Comparison of ENCODE assay signal across 24 mouse cellular contexts in the genomic region with DNA sequence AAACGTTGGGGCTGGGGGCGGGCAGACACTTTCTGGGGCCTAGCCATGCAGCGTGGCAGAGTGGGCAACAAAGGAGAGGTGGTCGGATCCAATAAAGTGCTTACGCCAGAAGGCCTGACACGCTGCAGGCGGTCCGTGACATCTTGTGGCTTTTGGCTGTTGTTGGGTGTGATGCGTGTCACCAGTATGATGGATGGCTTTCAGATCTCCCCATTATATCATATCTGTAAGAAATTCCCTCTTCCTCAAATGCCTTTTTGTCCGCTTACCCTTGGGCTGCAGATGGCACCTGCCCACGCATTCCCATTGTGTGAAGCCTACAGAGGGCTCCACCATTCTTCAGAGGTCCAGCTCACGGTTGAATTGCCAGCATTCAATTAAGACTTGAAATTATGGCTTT. TPM values are rescaled to one million over a fixed set of nuclear protein-coding genes. Genes with fewer than 3 reads are reported as not detected.
DNase-seq lines count a peak whose midpoint lies in the region; ATAC-seq and TF ChIP-seq lines count a peak whose summit lies in the region.
"Had no signal": no experiment of that assay in that cellular context is flagged by ENCODE, and none has a peak within 500 bp of the region (broad histone marks: within the 10 kb centered on the region; RNA-seq: fewer than 3 reads in every experiment).

No protein-coding gene starts in this region.

- no peak for TF ChIP-seq CTCF in hindbrain, postnatal 0 days (IDR thresholded peaks at IDR 0.05; ENCODE audit: low read depth)

- H3K27me3 ChIP-seq in hindbrain, embryonic 11.5 days (ENCODE audit: control insufficient read depth, insufficient read depth, low read length), result no peaks in the 10 kb centered on the region
- H3K27me3 ChIP-seq in hindbrain, postnatal 0 days (ENCODE audit: insufficient read depth, low read length), result no peaks in the 10 kb centered on the region
- no peaks in the 10 kb centered on the region for H3K27me3 ChIP-seq in midbrain, embryonic 10.5 days (ENCODE audit: low read depth, poor library complexity, severe bottlenecking)
- H3K27me3 ChIP-seq in midbrain, embryonic 15.5 days (replicated peaks), result no peaks in the 10 kb centered on the region
- H3K27me3 ChIP-seq in hindbrain, embryonic 15.5 days, result no peaks in the 10 kb centered on the region
- H3K27me3 ChIP-seq: embryonic facial prominence, embryonic 15.5 days; forebrain, embryonic 12.5 days; heart, embryonic 15.5 days had no signal

- H3K9ac ChIP-seq in hindbrain, embryonic 11.5 days (ENCODE audit: low read depth, low read length), result no peak overlapping the region
- no peak overlapping the region for H3K9ac ChIP-seq in hindbrain, postnatal 0 days (replicated peaks; ENCODE audit: low read length)
- H3K9ac ChIP-seq in midbrain, embryonic 15.5 days, result no peak overlapping the region
- no peak overlapping the region for H3K9ac ChIP-seq in hindbrain, embryonic 15.5 days
- H3K9ac ChIP-seq: embryonic facial prominence, embryonic 15.5 days; forebrain, embryonic 12.5 days; heart, embryonic 15.5 days had no signal

- H3K4me1 ChIP-seq in hindbrain, embryonic 11.5 days (replicated peaks; ENCODE audit: control insufficient read depth, insufficient read depth, low read length), result 0 out of 2 replicates have a peak, but pooled peaks cover 2% of the 10 kb centered on the region
- H3K4me1 ChIP-seq in hindbrain, postnatal 0 days (ENCODE audit: insufficient read depth, low read length), result no peaks in the 10 kb centered on the region
- peaks cover 29% of the 10 kb centered on the region for H3K4me1 ChIP-seq in midbrain, embryonic 10.5 days
- peaks cover 9% of the 10 kb centered on the region for H3K4me1 ChIP-seq in midbrain, embryonic 15.5 days
- 0 out of 2 replicates have a peak, but pooled peaks cover 5% of the 10 kb centered on the region for H3K4me1 ChIP-seq in hindbrain, embryonic 15.5 days (replicated peaks)
- H3K4me1 ChIP-seq: embryonic facial prominence, embryonic 15.5 days; heart, embryonic 15.5 days had no signal

- H3K27ac ChIP-seq in hindbrain, embryonic 11.5 days (ENCODE audit: low read depth, low read length), result peak overlapping the region; percentile 55; the same call in 1 of the 2 replicates
- no peak overlapping the region for H3K27ac ChIP-seq in hindbrain, postnatal 0 days
- H3K27ac ChIP-seq in midbrain, embryonic 10.5 days (replicated peaks), result peak overlapping the region; percentile 28; the same call in 1 of the 2 replicates
- no peak overlapping the region for H3K27ac ChIP-seq in midbrain, embryonic 15.5 days
- no peak overlapping the region for H3K27ac ChIP-seq in hindbrain, embryonic 15.5 days (replicated peaks)
- H3K27ac ChIP-seq: embryonic facial prominence, embryonic 15.5 days; forebrain, embryonic 12.5 days; heart, adult 2 months; heart, embryonic 15.5 days had no signal

- H3K4me2 ChIP-seq in hindbrain, embryonic 11.5 days (replicated peaks; ENCODE audit: low read depth, low read length), result no peak overlapping the region
- H3K4me2 ChIP-seq in hindbrain, postnatal 0 days (ENCODE audit: low read depth, low read length), result no peak overlapping the region
- no peak overlapping the region for H3K4me2 ChIP-seq in midbrain, embryonic 15.5 days
- no peak overlapping the region for H3K4me2 ChIP-seq in hindbrain, embryonic 15.5 days
- H3K4me2 ChIP-seq: embryonic facial prominence, embryonic 15.5 days; forebrain, embryonic 12.5 days; heart, embryonic 11.5 days; heart, embryonic 15.5 days had no signal

- DNase-seq in cerebellum, postnatal 10 days, result peak; percentile 11 to 19
- DNase-seq in cerebellum, adult 11 months, result no peak
- DNase-seq in hindbrain, embryonic 11.5 days (ENCODE audit: low spot score), result peak; percentile 60
- no peak for DNase-seq in hindbrain, postnatal 0 days (ENCODE audit: low spot score)
- no peak for DNase-seq in midbrain, embryonic 10.5 days (ENCODE audit: low spot score)
- no peak for DNase-seq in left cerebral cortex, adult 11 months (ENCODE audit: low spot score)
- DNase-seq: adrenal gland, postnatal 10 days; B cell, adult 2 months; cerebellum, adult 11-12 months; cerebellum, adult 9-10 months; cerebellum, postnatal 36 days; gastrocnemius, postnatal 14 days; heart, adult 2 months; heart, postnatal 14 days had no signal

- peak; percentile 84 for ATAC-seq in hindbrain, embryonic 11.5 days (ENCODE audit: low FRiP score)
- no peak for ATAC-seq in hindbrain, postnatal 0 days
- ATAC-seq in midbrain, embryonic 15.5 days (replicated peaks), result no peak
- ATAC-seq in hindbrain, embryonic 15.5 days (ENCODE audit: low FRiP score, low read depth), result 0 out of 2 replicates have a peak, but pooled peaks have one; percentile 48
- ATAC-seq: CD4-positive, CD25-positive, alpha-beta regulatory T cell, adult 4 months; forebrain, embryonic 16.5 days had no signal

- no peak overlapping the region for H3K4me3 ChIP-seq in hindbrain, embryonic 11.5 days (ENCODE audit: low read depth, low read length)
- H3K4me3 ChIP-seq in hindbrain, postnatal 0 days (ENCODE audit: low read length), result no peak overlapping the region
- no peak overlapping the region for H3K4me3 ChIP-seq in midbrain, embryonic 10.5 days
- no peak overlapping the region for H3K4me3 ChIP-seq in midbrain, embryonic 15.5 days
- no peak overlapping the region for H3K4me3 ChIP-seq in hindbrain, embryonic 15.5 days
- H3K4me3 ChIP-seq: embryonic facial prominence, embryonic 15.5 days; erythroblast, embryonic 14.5 days; forebrain, embryonic 12.5 days; heart, adult 2 months; heart, embryonic 15.5 days had no signal

- H3K9me3 ChIP-seq in hindbrain, embryonic 11.5 days (ENCODE audit: control insufficient read depth, low read length), result no peaks in the 10 kb centered on the region
- no peaks in the 10 kb centered on the region for H3K9me3 ChIP-seq in hindbrain, postnatal 0 days (ENCODE audit: low read length)
- no peaks in the 10 kb centered on the region for H3K9me3 ChIP-seq in midbrain, embryonic 10.5 days (replicated peaks)
- no peaks in the 10 kb centered on the region for H3K9me3 ChIP-seq in midbrain, embryonic 15.5 days
- H3K9me3 ChIP-seq in hindbrain, embryonic 15.5 days, result no peaks in the 10 kb centered on the region
- H3K9me3 ChIP-seq: embryonic facial prominence, embryonic 15.5 days; forebrain, embryonic 12.5 days; heart, embryonic 15.5 days had no signal

- WGBS in hindbrain, embryonic 11.5 days, result 57% methylated on average over 12 of the region's 12 CpGs
- 60% methylated on average over 12 of the region's 12 CpGs for WGBS in hindbrain, postnatal 0 days
- 83% methylated on average over 12 of the region's 12 CpGs for WGBS in midbrain, embryonic 10.5 days
- WGBS in midbrain, embryonic 15.5 days, result 71% methylated on average over 12 of the region's 12 CpGs
- WGBS in hindbrain, embryonic 15.5 days, result 47% methylated on average over 12 of the region's 12 CpGs

- H3K36me3 ChIP-seq in hindbrain, embryonic 11.5 days (ENCODE audit: control insufficient read depth, insufficient read depth, low read length), result no peaks in the 10 kb centered on the region
- no peaks in the 10 kb centered on the region for H3K36me3 ChIP-seq in hindbrain, postnatal 0 days (ENCODE audit: insufficient read depth, low read length)
- no peaks in the 10 kb centered on the region for H3K36me3 ChIP-seq in midbrain, embryonic 10.5 days
- H3K36me3 ChIP-seq in midbrain, embryonic 15.5 days (replicated peaks), result no peaks in the 10 kb centered on the region
- no peaks in the 10 kb centered on the region for H3K36me3 ChIP-seq in hindbrain, embryonic 15.5 days
- H3K36me3 ChIP-seq: embryonic facial prominence, embryonic 15.5 days; forebrain, embryonic 12.5 days; G1E; heart, embryonic 15.5 days had no signal

RNA-seq across cellular contexts. Expression of gene Epha4, which starts 25.1 kb away (rescaled TPM):
- polyA plus RNA-seq in hindbrain, embryonic 11.5 days (2014; fragmentation: Nextera tagmentation; extraction: Ambion mirVana), result 25.9 and 28.0 TPM in 2 replicates
- total RNA-seq in hindbrain, postnatal 0 days (2014; rRNA removed), result 88.1 and 107 TPM in 2 replicates
- 34.2 and 36.0 TPM in 2 replicates for polyA plus RNA-seq in hindbrain, postnatal 0 days (2015; fragmentation: Nextera tagmentation; extraction: Ambion mirVana)
- polyA plus RNA-seq in midbrain, embryonic 10.5 days (2016; fragmentation: Nextera tagmentation; extraction: Ambion mirVana), result 17.1 and 22.9 TPM in 2 replicates
- polyA plus RNA-seq in midbrain, embryonic 15.5 days (2015; fragmentation: Nextera tagmentation; extraction: Ambion mirVana), result 33.0 and 38.5 TPM in 2 replicates
- polyA plus RNA-seq in hindbrain, embryonic 15.5 days (2015; fragmentation: Nextera tagmentation; extraction: Ambion mirVana), result 37.9 and 49.8 TPM in 2 replicates
- polyA plus RNA-seq: erythroblast, embryonic 14.5 days; G1E had no signal

Comparison
In these comparisons a context has a peak if more than half of its experiments do, and no peak if none do; other contexts are left out.
1. DNase-seq: peak in cerebellum, postnatal 10 days (2 of 2) and hindbrain, embryonic 11.5 days (single experiment); none in cerebellum, adult 11 months (single experiment), hindbrain, postnatal 0 days (single experiment), midbrain, embryonic 10.5 days (single experiment) and left cerebral cortex, adult 11 months (single experiment).
2. ATAC-seq: peak in hindbrain, embryonic 11.5 days (single experiment) and hindbrain, embryonic 15.5 days (single experiment); none in hindbrain, postnatal 0 days (single experiment) and midbrain, embryonic 15.5 days (single experiment).
3. H3K27ac ChIP-seq: peak in hindbrain, embryonic 11.5 days (single experiment) and midbrain, embryonic 10.5 days (single experiment); none in hindbrain, postnatal 0 days (single experiment), midbrain, embryonic 15.5 days (single experiment) and hindbrain, embryonic 15.5 days (single experiment).